In genomic region chr11:54903940-54904706, GRCm38 (mm10) we compare ENCODE assay signal across 8 mouse cellular contexts. TPM values are rescaled to one million over a fixed set of nuclear protein-coding genes. Genes with fewer than 3 reads are reported as not detected.
DNase-seq lines count a peak whose midpoint lies in the region; ATAC-seq and TF ChIP-seq lines count a peak whose summit lies in the region.

No protein-coding gene starts in this region.

- ATAC-seq in midbrain, embryonic 11.5 days (ENCODE audit: low FRiP score), result no peak
- ATAC-seq in midbrain, embryonic 13.5 days, result no peak
- ATAC-seq in stomach, postnatal 0 days (ENCODE audit: low FRiP score, low TSS enrichment), result peak; percentile 68
- ATAC-seq in erythroblast, adult 5-6 weeks (replicated peaks; ENCODE audit: low FRiP score, poor library complexity, severe bottlenecking), result no peak

- DNase-seq in midbrain, embryonic 11.5 days (ENCODE audit: low spot score, missing footprints), result peak; percentile 71
- DNase-seq in heart, postnatal 4 days, result peak; percentile 79
- peak; percentile 52 to 66 for DNase-seq in lung, adult 18-20 months
- DNase-seq in stomach, postnatal 0 days (ENCODE audit: low spot score), result peak; percentile 37
- no peak for DNase-seq in spleen, postnatal 14 days (ENCODE audit: low spot score in 2 of 2)
- DNase-seq in cerebellum, postnatal 36 days, result no peak

- H3K9ac ChIP-seq in midbrain, embryonic 11.5 days (ENCODE audit: low read length), result no peak overlapping the region
- no peak overlapping the region for H3K9ac ChIP-seq in midbrain, embryonic 13.5 days (replicated peaks)
- H3K9ac ChIP-seq in stomach, postnatal 0 days (ENCODE audit: low read length), result no peak overlapping the region

- 71% methylated on average over 4 of the region's 4 CpGs for WGBS in midbrain, embryonic 11.5 days
- 50% methylated on average over 4 of the region's 4 CpGs for WGBS in midbrain, embryonic 13.5 days
- WGBS in stomach, postnatal 0 days, result 34% methylated on average over 4 of the region's 4 CpGs

- H3K9me3 ChIP-seq in midbrain, embryonic 11.5 days (ENCODE audit: control insufficient read depth, low read length), result no peaks in the 10 kb centered on the region
- H3K9me3 ChIP-seq in midbrain, embryonic 13.5 days, result no peaks in the 10 kb centered on the region
- no peaks in the 10 kb centered on the region for H3K9me3 ChIP-seq in stomach, postnatal 0 days (ENCODE audit: control insufficient read depth, low read length)

- H3K4me3 ChIP-seq in midbrain, embryonic 11.5 days (ENCODE audit: low read depth, low read length), result no peak overlapping the region
- H3K4me3 ChIP-seq in midbrain, embryonic 13.5 days (replicated peaks), result no peak overlapping the region
- H3K4me3 ChIP-seq in stomach, postnatal 0 days (ENCODE audit: low read depth, low read length), result peak overlapping the region; percentile 46; the same call in 1 of the 2 replicates

- no peak for TF ChIP-seq EP300 in stomach, postnatal 0 days (optimal IDR thresholded peaks at IDR 0.05)

- peaks cover 5% of the 10 kb centered on the region; the same call in 1 of the 2 replicates for H3K4me1 ChIP-seq in midbrain, embryonic 11.5 days (ENCODE audit: control insufficient read depth, insufficient read depth, low read length)
- peaks cover 10% of the 10 kb centered on the region for H3K4me1 ChIP-seq in midbrain, embryonic 13.5 days (replicated peaks)
- H3K4me1 ChIP-seq in stomach, postnatal 0 days (replicated peaks; ENCODE audit: control insufficient read depth, insufficient read depth), result peaks cover 3% of the 10 kb centered on the region; the same call in 1 of the 2 replicates

- H3K36me3 ChIP-seq in midbrain, embryonic 11.5 days (ENCODE audit: control insufficient read depth, insufficient read depth, low read length), result 0 out of 2 replicates have a peak, but pooled peaks cover 2% of the 10 kb centered on the region
- peaks cover under 1% of the 10 kb centered on the region; the same call in 1 of the 2 replicates for H3K36me3 ChIP-seq in midbrain, embryonic 13.5 days
- H3K36me3 ChIP-seq in stomach, postnatal 0 days (ENCODE audit: control insufficient read depth, insufficient read depth, low read length), result no peaks in the 10 kb centered on the region

- no peak for TF ChIP-seq CTCF in stomach, postnatal 0 days (IDR thresholded peaks at IDR 0.05; ENCODE audit: low read depth)

- no peak overlapping the region for H3K4me2 ChIP-seq in midbrain, embryonic 11.5 days
- H3K4me2 ChIP-seq in midbrain, embryonic 13.5 days (replicated peaks), result no peak overlapping the region
- H3K4me2 ChIP-seq in stomach, postnatal 0 days (replicated peaks; ENCODE audit: low read depth), result peak overlapping the region; percentile 88; the same call in 1 of the 2 replicates

- H3K27ac ChIP-seq in midbrain, embryonic 11.5 days (ENCODE audit: low read depth, low read length), result no peak overlapping the region
- no peak overlapping the region for H3K27ac ChIP-seq in midbrain, embryonic 13.5 days
- H3K27ac ChIP-seq in stomach, postnatal 0 days (replicated peaks), result peak overlapping the region; percentile 13; the same call in 1 of the 2 replicates

- no peaks in the 10 kb centered on the region; the same call in 1 of the 2 replicates for H3K27me3 ChIP-seq in midbrain, embryonic 11.5 days (ENCODE audit: control insufficient read depth, insufficient read depth, low read length)
- H3K27me3 ChIP-seq in midbrain, embryonic 13.5 days, result no peaks in the 10 kb centered on the region
- H3K27me3 ChIP-seq in stomach, postnatal 0 days (ENCODE audit: control insufficient read depth, insufficient read depth, low read length), result no peaks in the 10 kb centered on the region

RNA-seq across cellular contexts. Expression of gene Gpx3, which starts 1.9 kb away (rescaled TPM):
- polyA plus RNA-seq in midbrain, embryonic 11.5 days (2014; fragmentation: Nextera tagmentation; extraction: Ambion mirVana), result 57.2 and 60.5 TPM in 2 replicates
- 19.6 and 21.4 TPM in 2 replicates for polyA plus RNA-seq in midbrain, embryonic 13.5 days (2015; fragmentation: Nextera tagmentation; extraction: Ambion mirVana)
- total RNA-seq in heart, postnatal 4 days (2021), result 100 to 1,000 TPM; 153 to 177 TPM
- 185 and 206 TPM in 2 replicates for polyA plus RNA-seq in stomach, postnatal 0 days (2015; fragmentation: Nextera tagmentation; extraction: Ambion mirVana)
- 20.9 and 32.1 TPM in 2 replicates for total RNA-seq in erythroblast, adult 5-6 weeks (2015; ENCODE audit: low replicate concordance)
- total RNA-seq in erythroblast, adult 5-6 weeks (2017; ENCODE audit: low replicate concordance), result 0.84 and 1.8 TPM in 2 replicates

RNA-seq across cellular contexts. Expression of gene Hint1, which starts 37.9 kb away (rescaled TPM):
- 694 and 720 TPM in 2 replicates for polyA plus RNA-seq in midbrain, embryonic 11.5 days (2014; fragmentation: Nextera tagmentation; extraction: Ambion mirVana)
- 703 and 771 TPM in 2 replicates for polyA plus RNA-seq in midbrain, embryonic 13.5 days (2015; fragmentation: Nextera tagmentation; extraction: Ambion mirVana)
- 100 to 1,000 TPM; 364 to 393 TPM for total RNA-seq in heart, postnatal 4 days (2021)
- polyA plus RNA-seq in stomach, postnatal 0 days (2015; fragmentation: Nextera tagmentation; extraction: Ambion mirVana), result 745 and 824 TPM in 2 replicates
- 97.0 and 122 TPM in 2 replicates for total RNA-seq in erythroblast, adult 5-6 weeks (2015; ENCODE audit: low replicate concordance)
- 67.1 and 108 TPM in 2 replicates for total RNA-seq in erythroblast, adult 5-6 weeks (2017; ENCODE audit: low replicate concordance)

RNA-seq across cellular contexts. Expression of gene Lyrm7, which starts 43.4 kb away (rescaled TPM):
- 5.2 and 5.8 TPM in 2 replicates for polyA plus RNA-seq in midbrain, embryonic 11.5 days (2014; fragmentation: Nextera tagmentation; extraction: Ambion mirVana)
- 7.1 and 11.2 TPM in 2 replicates for polyA plus RNA-seq in midbrain, embryonic 13.5 days (2015; fragmentation: Nextera tagmentation; extraction: Ambion mirVana)
- 10 to 100 TPM; 20.3 to 28.3 TPM for total RNA-seq in heart, postnatal 4 days (2021)
- polyA plus RNA-seq in stomach, postnatal 0 days (2015; fragmentation: Nextera tagmentation; extraction: Ambion mirVana), result 4.5 and 4.8 TPM in 2 replicates
- 1.9 and 5.0 TPM in 2 replicates for total RNA-seq in erythroblast, adult 5-6 weeks (2015; ENCODE audit: low replicate concordance)
- 1.3 and 5.7 TPM in 2 replicates for total RNA-seq in erythroblast, adult 5-6 weeks (2017; ENCODE audit: low replicate concordance)

RNA-seq across cellular contexts. Expression of gene Tnip1, which starts 58.6 kb away (rescaled TPM):
- 8.9 and 9.9 TPM in 2 replicates for polyA plus RNA-seq in midbrain, embryonic 11.5 days (2014; fragmentation: Nextera tagmentation; extraction: Ambion mirVana)
- polyA plus RNA-seq in midbrain, embryonic 13.5 days (2015; fragmentation: Nextera tagmentation; extraction: Ambion mirVana), result 13.4 and 14.4 TPM in 2 replicates
- 10 to 100 TPM; 29.5 to 33.7 TPM for total RNA-seq in heart, postnatal 4 days (2021)
- polyA plus RNA-seq in stomach, postnatal 0 days (2015; fragmentation: Nextera tagmentation; extraction: Ambion mirVana), result 14.7 and 15.5 TPM in 2 replicates
- 13.6 and 13.8 TPM in 2 replicates for total RNA-seq in erythroblast, adult 5-6 weeks (2015; ENCODE audit: low replicate concordance)
- 20.5 and 25.6 TPM in 2 replicates for total RNA-seq in erythroblast, adult 5-6 weeks (2017; ENCODE audit: low replicate concordance)

Comparison
In these comparisons a context has a peak if more than half of its experiments do, and no peak if none do; other contexts are left out.
1. DNase-seq: peak in midbrain, embryonic 11.5 days (single experiment), heart, postnatal 4 days (single experiment), lung, adult 18-20 months (2 of 2) and stomach, postnatal 0 days (single experiment); none in spleen, postnatal 14 days (0 of 2) and cerebellum, postnatal 36 days (0 of 2).